Mouse (Mus musculus) kidney, embryonic 14.5 days (tissue): ENCODE results near the gene Slc39a11. TPM values are rescaled to one million over a fixed set of nuclear protein-coding genes. Genes with fewer than 3 reads are reported as not detected.

ENCODE experiments used
- ATAC-seq: fragments of 200-750 bp; cut with Nextera tagmentation; 2 replicates; pipeline ENCODE4 v1.8.0; 2017; ENCODE audit warnings: moderate number of reproducible peaks, mild to moderate bottlenecking, moderate TSS enrichment, moderate library complexity; ENCODE audit not compliant: low FRiP score, low TSS enrichment
- H3K27ac ChIP-seq: fragments of 300-500 bp; sonication (generic); 2 replicates; pipeline ENCODE4 v1.5.1; 2014; ENCODE audit warnings: low read depth, mild to moderate bottlenecking, low read length, moderate library complexity, mixed read lengths
- H3K27me3 ChIP-seq: fragments of 300-500 bp; sonication (generic); 2 replicates; pipeline ENCODE4 v1.6.1; 2014; ENCODE audit warnings: mild to moderate bottlenecking, low read length; ENCODE audit not compliant: control insufficient read depth, insufficient read depth
- H3K36me3 ChIP-seq: fragments of 300-500 bp; sonication (generic); 2 replicates; pipeline ENCODE4 v1.6.1; 2014; ENCODE audit warnings: low read length, mixed read lengths; ENCODE audit not compliant: control insufficient read depth, insufficient read depth
- H3K4me1 ChIP-seq: fragments of 300-500 bp; sonication (generic); 2 replicates; pipeline ENCODE4 v1.6.1; 2014; ENCODE audit warnings: low read length, mixed read lengths; ENCODE audit not compliant: control insufficient read depth, insufficient read depth
- H3K4me2 ChIP-seq: fragments of 300-500 bp; sonication (generic); replicated peaks from 2 replicates; pipeline ENCODE4 v1.6.1; 2014; ENCODE audit warnings: low read depth, mild to moderate bottlenecking, low read length
- H3K4me3 ChIP-seq: fragments of 300-500 bp; sonication (generic); 2 replicates; pipeline ENCODE4 v1.5.1; 2014; ENCODE audit warnings: mild to moderate bottlenecking, low read length
- H3K9ac ChIP-seq: fragments of 300-500 bp; sonication (generic); 2 replicates; pipeline ENCODE4 v1.6.1; 2014; ENCODE audit warnings: low read depth, mild to moderate bottlenecking, low read length, moderate library complexity
- H3K9me3 ChIP-seq: fragments of 300-500 bp; sonication (generic); 2 replicates; pipeline ENCODE4 v1.6.1; 2016; ENCODE audit warnings: low read length; ENCODE audit not compliant: control insufficient read depth
- WGBS: fragments of 180-500 bp; shearing (Covaris S2); extraction: QIAGEN DNeasy Blood & Tissue Kit; methylation state at CpG from one replicate; pipeline ENCODE4 v1.1.7; 2014; 5-methylcytosine and 5-hydroxymethylcytosine counted together
- polyA plus RNA-seq: library from polyadenylated mRNA; unstranded; fragments of >200 nt; fragmentation: Nextera tagmentation; extraction: Ambion mirVana; gene quantifications from 2 replicates; pipeline ENCODE4 v1.2.1, GENCODE M21; 2014

Gene Slc39a11
- polyA plus RNA-seq, 1 experiment from 2014 or later = 16.4 TPM

DNA sequence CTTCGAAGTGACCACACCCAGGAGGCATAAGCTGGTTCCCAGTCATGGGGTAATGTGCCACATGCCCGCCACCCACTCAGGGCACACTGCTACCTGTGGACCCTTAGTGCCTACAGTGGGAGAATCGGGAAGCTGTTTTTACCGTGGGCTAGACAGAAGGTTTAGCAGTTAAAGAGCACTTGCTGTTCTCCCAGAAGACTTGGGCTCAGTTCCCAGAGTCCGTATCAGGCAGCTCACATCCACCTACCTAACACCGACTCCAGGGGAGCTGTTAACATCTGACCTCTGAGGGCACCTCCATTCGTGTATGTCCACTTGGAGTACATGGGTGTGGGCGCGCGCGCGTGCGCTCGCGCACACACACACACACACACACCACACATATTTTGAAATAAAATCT, 4.2 kb upstream of the Slc39a11 start:
- ATAC-seq = no peak
- Histone ChIP-seq H3K27me3 (no peaks in the 10 kb centered on the region), H3K36me3 (peaks cover 72% of the 10 kb centered on the region), H3K4me2 (no peak overlapping the region), H3K27ac (no peak overlapping the region), H3K4me1 (peaks cover 26% of the 10 kb centered on the region), H3K9ac (no peak overlapping the region), H3K4me3 (no peak overlapping the region), H3K9me3 (no peaks in the 10 kb centered on the region)
- 94% methylated on average over 15 of the region's 15 CpGs for WGBS

DNA sequence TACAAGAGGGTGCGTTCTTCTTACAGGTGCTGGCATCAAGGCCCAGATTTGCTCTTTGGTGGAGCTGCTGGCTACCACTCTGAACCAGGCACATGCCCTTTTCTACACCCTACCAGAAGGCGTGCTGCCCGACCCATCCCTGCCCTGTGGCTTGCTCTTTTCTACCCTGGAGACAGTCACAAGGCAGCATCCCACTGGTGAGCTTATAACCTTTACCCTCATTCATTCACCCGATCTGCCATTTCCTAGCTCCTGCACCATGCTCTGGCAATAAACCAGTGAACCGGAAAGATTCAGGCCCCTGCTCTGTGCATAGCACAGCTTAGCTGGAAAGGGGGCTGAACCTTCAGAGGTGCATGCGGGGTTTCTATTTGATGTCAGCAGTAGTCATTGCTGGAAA, 2.6 kb upstream of the Slc39a11 start:
- Histone ChIP-seq H3K4me2 (no peak overlapping the region), H3K27me3 (no peaks in the 10 kb centered on the region), H3K27ac (no peak overlapping the region), H3K4me3 (no peak overlapping the region), H3K9me3 (no peaks in the 10 kb centered on the region), H3K4me1 (peaks cover 26% of the 10 kb centered on the region), H3K9ac (no peak overlapping the region), H3K36me3 (peaks cover 57% of the 10 kb centered on the region)
- 52% methylated on average over 6 of the region's 6 CpGs for WGBS
- no peak; the same call in 1 of the 2 replicates for ATAC-seq

DNA sequence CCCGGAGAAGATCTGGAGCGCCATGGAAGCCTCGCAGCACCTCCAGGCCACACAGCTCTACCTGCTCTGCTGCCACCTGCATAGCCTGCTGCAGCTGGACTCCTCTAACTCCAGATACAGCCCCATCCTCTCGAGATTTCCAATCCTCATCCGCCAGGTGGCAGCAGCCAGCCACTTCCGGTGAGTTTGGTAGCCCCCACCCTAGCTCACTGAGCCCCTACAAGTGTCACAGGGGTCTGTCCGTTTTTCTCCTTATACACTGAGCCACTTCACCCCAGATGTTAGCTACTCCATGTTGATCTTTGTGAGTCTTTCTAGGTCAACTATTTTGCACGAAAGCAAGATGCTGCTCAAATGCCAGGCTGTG, 2.0 kb upstream of the Slc39a11 start:
- ATAC-seq = 0 out of 2 replicates have a peak, but pooled peaks have one; percentile 16
- WGBS = 36% methylated on average over 8 of the region's 8 CpGs
- H3K36me3 ChIP-seq = peaks cover 50% of the 10 kb centered on the region

DNA sequence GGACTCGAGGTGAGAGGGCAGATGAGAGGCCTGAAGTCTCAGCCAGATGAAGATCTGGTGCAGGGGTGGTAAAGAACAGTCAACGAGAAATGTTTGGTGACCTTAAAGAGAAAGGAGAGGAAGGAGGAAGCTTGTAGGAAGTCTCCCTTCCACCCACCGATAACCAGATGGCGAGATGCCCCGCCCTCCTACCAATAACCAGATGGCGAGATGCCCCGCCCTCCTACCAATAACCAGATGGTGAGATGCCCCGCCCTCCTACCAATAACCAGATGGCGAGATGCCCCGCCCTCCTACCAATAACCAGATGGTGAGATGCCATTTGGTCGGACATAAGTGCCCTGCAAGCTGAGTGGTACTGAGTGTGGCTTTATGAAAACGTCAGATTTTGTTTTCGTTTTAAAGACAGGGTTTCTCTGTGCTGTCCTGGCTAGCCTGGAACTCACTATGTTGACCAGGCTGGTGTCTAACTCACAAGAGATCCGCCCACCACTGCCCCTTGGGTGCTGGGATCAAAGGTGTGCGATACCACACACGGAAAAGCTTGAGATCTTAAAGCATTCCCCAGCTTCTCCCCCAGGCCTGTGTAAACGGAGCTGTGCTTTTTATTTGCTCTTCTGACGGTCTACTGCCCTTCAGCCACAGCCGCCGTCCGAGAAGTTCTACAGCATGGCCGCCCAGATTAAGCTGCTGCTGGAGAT, 1.5 kb upstream of the Slc39a11 start:
- no peak overlapping the region for H3K4me3 ChIP-seq
- no peaks in the 10 kb centered on the region for H3K9me3 ChIP-seq
- WGBS = 47% methylated on average over 22 of the region's 22 CpGs
- 0 out of 2 replicates have a peak, but pooled peaks have one; percentile 2 for ATAC-seq
- H3K4me2 ChIP-seq = no peak overlapping the region
- peaks cover 26% of the 10 kb centered on the region for H3K4me1 ChIP-seq
- no peak overlapping the region for H3K9ac ChIP-seq
- no peaks in the 10 kb centered on the region for H3K27me3 ChIP-seq
- H3K36me3 ChIP-seq = peaks cover 45% of the 10 kb centered on the region
- no peak overlapping the region for H3K27ac ChIP-seq

More for the DNA sequence above, 2.0 kb upstream of the Slc39a11 start:
- H3K27ac ChIP-seq = no peak overlapping the region
- no peak overlapping the region for H3K9ac ChIP-seq
- no peak overlapping the region for H3K4me2 ChIP-seq
- no peaks in the 10 kb centered on the region for H3K9me3 ChIP-seq
- H3K4me1 ChIP-seq = peaks cover 26% of the 10 kb centered on the region
- no peak overlapping the region for H3K4me3 ChIP-seq
- H3K27me3 ChIP-seq = no peaks in the 10 kb centered on the region

DNA sequence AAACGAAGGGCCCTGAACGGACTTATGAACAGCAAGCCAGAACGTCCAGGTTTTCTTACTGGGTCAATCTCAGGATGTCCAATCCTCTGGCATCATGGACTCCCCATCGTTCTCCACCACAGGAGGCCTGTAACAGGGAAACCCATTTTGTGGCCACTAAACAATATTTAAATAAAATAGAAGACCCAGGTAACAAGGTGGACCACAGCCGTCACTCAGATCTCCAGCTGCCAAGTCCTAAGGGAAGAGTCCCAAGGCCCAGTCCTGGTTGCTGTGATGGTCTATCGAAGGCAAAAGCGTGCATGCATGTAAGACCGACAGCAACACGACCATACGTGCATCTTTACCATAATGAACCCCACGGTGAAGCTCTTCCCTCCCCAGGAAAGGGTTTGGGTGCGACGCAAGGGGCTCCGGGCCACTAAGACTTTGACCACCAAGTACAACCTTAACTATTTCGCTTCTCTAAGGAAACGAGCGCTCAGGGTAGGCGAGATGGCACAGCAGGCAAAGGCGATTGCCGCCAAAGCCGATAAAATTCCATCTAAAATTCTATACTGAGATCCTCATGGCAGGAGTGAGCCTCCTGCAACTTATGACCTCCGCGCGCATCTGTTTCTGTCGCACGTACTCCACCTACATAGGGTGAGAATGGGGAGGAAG, 1.1 kb downstream of the Slc39a11 start, which contains the start of gene Cog1:
Gene Cog1 (plus strand): TSS at position 480 of the 663 bp plus-strand sequence.
- H3K9me3 ChIP-seq = no peaks in the 10 kb centered on the region; the same call in 1 of the 2 replicates
- no peaks in the 10 kb centered on the region for H3K27me3 ChIP-seq
- ATAC-seq = no peak
- WGBS = 43% methylated on average over 26 of the region's 26 CpGs
- H3K4me3 ChIP-seq = peak within 1 kb of the TSS; percentile 88
- H3K4me1 ChIP-seq = peaks cover 26% of the 10 kb centered on the region
- H3K4me2 ChIP-seq = peak within 1 kb of the TSS; percentile 61
- peak within 1 kb of the TSS; percentile 66; the same call in 1 of the 2 replicates for H3K27ac ChIP-seq
- peaks cover 21% of the 10 kb centered on the region for H3K36me3 ChIP-seq
- peak within 1 kb of the TSS; percentile 93 for H3K9ac ChIP-seq

DNA sequence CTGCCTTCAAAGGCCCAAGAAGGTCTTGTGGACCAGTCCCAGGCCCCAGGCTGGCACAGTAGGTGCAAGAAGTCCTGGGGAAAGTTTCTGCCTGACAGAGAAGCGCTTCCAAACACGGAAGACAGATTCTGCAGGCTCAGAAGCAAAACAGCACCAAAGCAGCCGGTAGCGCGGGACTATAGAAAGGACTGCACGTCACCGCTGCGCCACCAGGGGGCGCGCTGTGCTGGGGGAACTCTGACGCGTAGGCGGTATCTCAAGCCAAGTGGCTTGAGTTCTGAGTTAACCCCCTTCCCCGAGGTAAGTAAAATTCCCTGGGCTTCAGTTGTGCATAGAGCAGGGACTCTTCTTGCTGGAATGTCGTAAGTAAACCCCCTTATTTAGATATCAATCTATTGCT, 1.7 kb downstream of the Slc39a11 start:
- 4% methylated on average over 15 of the region's 15 CpGs for WGBS
- Histone ChIP-seq H3K9me3 (no peaks in the 10 kb centered on the region; the same call in 1 of the 2 replicates), H3K36me3 (peaks cover 14% of the 10 kb centered on the region), H3K9ac (no peak overlapping the region), H3K4me1 (peaks cover 26% of the 10 kb centered on the region), H3K27ac (no peak overlapping the region), H3K4me3 (no peak overlapping the region), H3K4me2 (no peak overlapping the region), H3K27me3 (no peaks in the 10 kb centered on the region)
- ATAC-seq = no peak

DNA sequence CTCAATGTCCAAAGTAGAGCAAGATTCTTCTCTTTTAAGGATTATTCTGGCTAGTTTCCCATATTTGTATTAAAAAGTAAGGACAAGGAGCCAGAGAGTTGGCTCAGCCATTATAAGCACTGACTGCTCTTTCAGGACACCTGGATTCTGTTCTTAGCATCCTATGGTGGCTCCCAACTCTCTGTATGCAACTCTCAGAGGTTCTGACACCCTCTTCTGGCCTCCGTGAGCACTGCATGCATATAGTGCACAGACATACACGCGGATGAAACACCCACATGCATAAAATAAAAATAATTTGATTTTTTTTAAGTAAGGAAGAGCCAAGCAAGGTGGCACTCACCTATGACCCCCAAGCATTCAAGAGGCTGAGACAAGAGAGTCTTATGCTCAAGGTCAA, 4.7 kb downstream of the Slc39a11 start:
- Histone ChIP-seq H3K4me3 (no peak overlapping the region), H3K36me3 (no peaks in the 10 kb centered on the region), H3K4me2 (no peak overlapping the region), H3K27ac (no peak overlapping the region), H3K9me3 (no peaks in the 10 kb centered on the region; the same call in 1 of the 2 replicates), H3K4me1 (peaks cover 1% of the 10 kb centered on the region; the same call in 1 of the 2 replicates), H3K27me3 (no peaks in the 10 kb centered on the region), H3K9ac (no peak overlapping the region)
- no peak for ATAC-seq
- WGBS = 86% methylated on average over 3 of the region's 3 CpGs

DNA sequence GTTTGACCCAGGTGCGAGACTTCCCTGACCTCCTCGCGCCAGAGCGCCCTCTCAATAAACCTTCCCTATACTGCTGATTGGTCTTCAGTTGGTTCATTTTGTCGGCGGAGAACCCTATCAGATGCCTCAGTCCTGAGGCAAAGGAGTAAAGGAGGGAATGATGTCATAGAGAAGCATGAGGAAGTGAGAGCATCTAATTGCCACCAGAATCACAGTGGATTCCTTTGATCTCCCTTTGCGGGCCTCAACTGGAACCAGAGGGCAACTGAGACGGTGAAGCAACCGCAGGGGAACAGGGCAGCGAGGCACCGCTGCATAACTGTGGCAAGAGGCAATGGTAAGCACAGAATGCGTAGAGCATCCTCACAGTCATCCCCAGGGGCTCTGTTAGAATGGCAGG, 11.2 kb downstream of the Slc39a11 start:
- H3K27ac ChIP-seq = no peak overlapping the region
- H3K9ac ChIP-seq = no peak overlapping the region
- H3K27me3 ChIP-seq = no peaks in the 10 kb centered on the region
- H3K4me2 ChIP-seq = no peak overlapping the region
- peaks cover 5% of the 10 kb centered on the region; the same call in 1 of the 2 replicates for H3K9me3 ChIP-seq
- ATAC-seq = no peak
- H3K36me3 ChIP-seq = no peaks in the 10 kb centered on the region
- WGBS = 86% methylated on average over 12 of the region's 12 CpGs
- H3K4me3 ChIP-seq = no peak overlapping the region
- H3K4me1 ChIP-seq = no peaks in the 10 kb centered on the region

DNA sequence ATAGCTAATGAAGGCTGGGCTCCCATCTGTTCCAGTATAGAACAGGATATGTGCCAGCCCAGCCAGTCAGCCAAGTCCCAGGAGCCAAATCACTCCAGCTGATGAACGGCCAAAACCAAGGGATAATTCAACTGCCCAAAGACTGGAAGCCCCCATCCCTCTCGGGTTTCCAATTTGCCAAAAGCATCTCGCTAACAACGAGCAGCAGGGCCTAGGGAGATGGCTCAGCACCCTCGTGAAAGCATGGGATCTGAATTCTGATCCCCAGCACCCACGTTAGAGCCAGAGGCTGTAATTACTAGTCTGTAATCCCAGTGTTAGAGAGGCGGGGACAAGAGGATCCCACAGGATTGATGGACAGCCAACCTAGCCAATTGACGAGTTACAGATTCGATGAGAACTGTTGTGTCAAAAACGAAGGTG, 15.2 kb downstream of the Slc39a11 start:
- no peak overlapping the region for H3K9ac ChIP-seq
- no peak for ATAC-seq
- WGBS = 64% methylated on average over 10 of the region's 10 CpGs
- H3K36me3 ChIP-seq = no peaks in the 10 kb centered on the region
- no peak overlapping the region for H3K4me3 ChIP-seq
- H3K27ac ChIP-seq = no peak overlapping the region
- peaks cover 5% of the 10 kb centered on the region; the same call in 1 of the 2 replicates for H3K9me3 ChIP-seq
- H3K27me3 ChIP-seq = no peaks in the 10 kb centered on the region
- no peak overlapping the region for H3K4me2 ChIP-seq
- 0 out of 2 replicates have a peak, but pooled peaks cover 3% of the 10 kb centered on the region for H3K4me1 ChIP-seq
